Mouse (Mus musculus) layer of hippocampus, postnatal 25 days (tissue): ENCODE data around the gene Tshr. TPM values are rescaled to one million over a fixed set of nuclear protein-coding genes. Genes with fewer than 3 reads are reported as not detected.
"Not testable (repeated sequence)": the region's sequence is repeated elsewhere in the genome, so short reads cannot be mapped to it uniquely, and the experiment has no call there.

Experiments used
- DNase-seq, 2 experiments: peaks; one replicate each; pipeline ENCODE4 v3.0.0; 2022; ENCODE audit warnings: mixed read lengths in 2 of 2, low spot score in 1 of 2; ENCODE audit errors: extremely low spot score in 1 of 2
- total RNA-seq, 2 experiments: library from RNA; stranded (reverse); gene quantifications; 2 replicates each; pipeline ENCODE4 v1.2.3; 2021

The Tshr gene
- total RNA-seq, 2 experiments from 2014 or later: 0.21 to 0.37 TPM

DNA sequence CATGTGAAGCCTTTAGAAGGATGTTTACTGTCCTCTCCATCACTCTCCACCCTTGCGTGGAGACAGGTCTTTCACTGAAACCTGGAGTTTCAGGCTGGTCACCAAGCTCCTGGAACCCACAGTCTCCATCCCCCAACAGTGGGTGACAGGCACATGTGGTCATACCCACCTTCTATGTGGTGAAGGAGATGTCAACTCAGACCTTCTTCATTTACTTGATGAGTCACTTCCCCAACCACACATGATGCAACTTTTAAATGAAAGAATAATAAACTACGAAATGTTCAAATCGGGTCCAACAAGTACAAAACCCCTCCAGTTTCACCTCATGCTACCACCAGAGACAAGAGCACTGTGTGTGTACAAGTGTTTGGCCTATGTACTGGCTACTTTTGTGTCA is 200.8 kb downstream of the Tshr start:
- no peak for DNase-seq

DNA sequence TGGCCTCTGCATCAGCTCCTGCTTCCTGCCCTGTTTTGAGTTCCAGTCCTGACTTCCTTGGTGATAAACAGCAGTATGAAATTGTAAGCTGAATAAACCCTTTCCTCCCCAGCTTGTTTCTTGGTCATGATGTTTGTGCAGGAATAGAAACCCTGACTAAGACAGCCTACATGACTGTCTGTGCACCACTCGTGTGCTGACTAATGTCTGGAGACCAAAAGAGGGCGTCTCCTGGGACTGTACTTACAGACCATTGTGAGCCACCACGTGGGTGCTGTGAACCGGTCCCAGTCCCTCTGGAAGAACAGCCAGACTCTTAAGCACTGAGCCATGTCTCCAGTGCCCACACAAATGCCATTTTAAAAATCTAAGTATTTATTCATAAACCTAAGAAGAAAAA is 201.5 kb downstream of the Tshr start:
- DNase-seq: not testable (repeated sequence)

DNA sequence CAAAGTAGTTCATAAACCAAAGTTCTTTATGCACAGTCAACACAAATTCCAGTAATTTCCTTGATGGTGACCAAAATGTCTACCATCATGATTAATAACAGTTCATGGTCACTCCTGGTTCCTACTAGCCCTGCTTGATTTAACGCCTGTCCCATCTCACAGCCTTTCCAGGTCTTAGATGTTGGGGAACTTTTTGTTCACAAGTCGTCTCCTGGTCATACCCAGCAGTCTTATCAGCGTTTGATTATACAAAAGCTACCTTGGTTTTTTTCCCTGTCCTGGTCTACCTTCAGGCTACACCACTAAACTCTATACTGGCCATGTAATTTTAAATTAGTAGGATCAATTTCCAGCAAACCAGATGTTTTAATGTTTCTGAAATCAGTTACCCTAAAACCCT is 202.7 kb downstream of the Tshr start:
- no peak for DNase-seq

DNA sequence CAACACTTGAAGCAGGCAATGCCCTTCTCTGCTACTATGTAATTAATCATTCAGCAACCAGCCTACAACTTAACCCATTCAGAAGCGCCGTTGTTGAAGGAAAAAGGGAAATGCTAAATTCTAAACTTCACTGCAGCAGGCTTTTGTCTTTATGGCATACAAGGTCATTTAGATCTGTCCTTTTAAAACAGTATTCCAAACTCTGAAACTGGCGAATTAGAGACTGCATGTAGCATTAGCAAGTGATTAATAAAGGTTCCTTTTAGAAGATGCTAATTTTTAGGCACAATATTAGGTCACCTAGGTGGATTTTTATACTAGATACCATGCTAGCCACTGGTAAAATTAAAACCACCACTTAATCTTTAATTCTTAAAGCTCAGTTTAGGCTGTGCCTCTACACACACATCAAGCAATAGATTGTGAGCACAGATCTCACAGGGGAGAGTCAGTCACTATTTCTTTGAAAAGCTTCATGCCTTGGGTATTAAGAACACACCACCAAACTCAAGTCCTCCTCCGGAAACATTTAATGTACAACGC is 203.2 kb downstream of the Tshr start:
- no peak for DNase-seq

DNA sequence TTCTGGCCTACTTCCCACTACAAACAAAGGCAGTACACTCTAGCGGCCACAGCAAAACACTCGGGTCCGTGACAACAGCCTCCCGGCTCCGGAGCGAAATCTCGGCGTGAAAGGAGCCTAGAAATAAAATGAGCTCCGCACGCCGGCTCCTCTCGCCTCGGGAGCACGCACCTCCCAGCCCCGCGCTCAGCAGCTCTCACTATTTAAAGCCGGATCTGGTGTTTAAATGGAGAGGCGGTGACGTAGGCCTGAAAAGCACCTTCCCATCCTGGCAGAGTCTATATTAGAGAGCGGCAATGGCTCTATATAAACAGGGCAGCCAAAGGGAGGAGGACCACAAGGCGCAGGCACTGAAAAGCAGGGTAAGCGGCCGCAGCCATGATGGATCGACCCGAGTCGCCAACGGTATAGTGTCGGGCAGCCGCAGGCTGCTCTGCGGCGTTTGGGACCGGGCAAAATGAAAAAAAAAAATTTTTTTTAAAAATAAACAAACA is 203.9 kb downstream of the Tshr start:
- DNase-seq: peak; percentile 80 to 82

DNA sequence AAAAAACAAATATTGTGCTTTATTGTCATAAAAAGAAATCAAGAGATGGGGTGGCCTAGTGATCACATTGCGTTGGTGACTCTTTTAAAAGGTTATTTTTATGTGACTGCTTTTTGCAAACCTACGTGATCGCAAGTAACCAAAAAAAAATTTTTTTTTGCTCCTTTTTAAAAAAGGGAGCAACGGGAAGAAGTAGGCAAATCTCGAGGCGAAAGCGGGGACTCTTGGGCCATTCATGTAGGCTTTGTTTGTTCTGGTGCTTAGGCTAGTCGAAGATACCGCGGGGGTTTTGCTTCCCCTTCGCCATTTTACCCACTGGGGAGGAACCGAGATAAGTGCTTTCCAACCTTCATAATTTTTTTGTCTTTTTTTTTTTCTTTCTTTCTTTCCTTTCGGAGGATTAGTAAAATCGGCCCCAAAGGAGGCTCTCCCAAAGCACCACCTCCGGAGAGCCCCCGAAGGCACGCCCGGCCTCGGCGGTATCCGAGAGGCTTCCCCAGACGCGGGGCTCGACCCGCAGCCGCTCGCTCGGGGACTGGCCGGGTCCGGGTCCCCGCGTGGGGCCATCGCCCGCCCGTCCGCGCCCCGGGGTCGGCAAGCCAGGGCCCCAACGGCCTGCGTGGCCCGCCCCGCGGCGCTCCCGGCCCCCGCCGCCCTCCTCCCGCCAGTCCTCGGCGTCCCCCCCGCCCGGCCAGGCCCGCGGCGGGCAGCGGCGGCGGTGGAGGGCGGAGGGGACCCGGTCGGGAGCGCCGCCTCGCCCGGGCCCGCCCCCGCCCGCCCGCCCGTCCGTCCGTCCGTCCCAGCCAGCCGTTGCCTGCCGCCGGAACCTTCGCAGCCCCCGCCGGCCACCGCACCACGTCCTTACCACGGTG is 204.5 kb downstream of the Tshr start:
- peak; percentile 37 to 58 for DNase-seq

DNA sequence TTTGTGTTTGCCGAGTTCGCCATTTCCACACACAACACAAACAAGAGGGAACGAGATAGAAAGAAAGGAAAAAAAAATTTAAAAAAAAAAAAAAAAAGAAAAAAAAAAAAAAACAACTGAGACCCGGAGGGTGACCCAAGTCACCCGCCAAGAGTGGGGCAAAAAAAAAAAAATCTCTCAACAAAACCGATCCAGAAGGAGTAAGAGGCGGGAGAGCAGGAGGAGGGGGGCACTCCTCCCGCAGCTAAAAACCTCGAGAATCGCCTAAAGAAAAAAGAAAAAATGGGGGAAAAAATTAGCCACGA is 205.1 kb downstream of the Tshr start:
- DNase-seq: no peak

DNA sequence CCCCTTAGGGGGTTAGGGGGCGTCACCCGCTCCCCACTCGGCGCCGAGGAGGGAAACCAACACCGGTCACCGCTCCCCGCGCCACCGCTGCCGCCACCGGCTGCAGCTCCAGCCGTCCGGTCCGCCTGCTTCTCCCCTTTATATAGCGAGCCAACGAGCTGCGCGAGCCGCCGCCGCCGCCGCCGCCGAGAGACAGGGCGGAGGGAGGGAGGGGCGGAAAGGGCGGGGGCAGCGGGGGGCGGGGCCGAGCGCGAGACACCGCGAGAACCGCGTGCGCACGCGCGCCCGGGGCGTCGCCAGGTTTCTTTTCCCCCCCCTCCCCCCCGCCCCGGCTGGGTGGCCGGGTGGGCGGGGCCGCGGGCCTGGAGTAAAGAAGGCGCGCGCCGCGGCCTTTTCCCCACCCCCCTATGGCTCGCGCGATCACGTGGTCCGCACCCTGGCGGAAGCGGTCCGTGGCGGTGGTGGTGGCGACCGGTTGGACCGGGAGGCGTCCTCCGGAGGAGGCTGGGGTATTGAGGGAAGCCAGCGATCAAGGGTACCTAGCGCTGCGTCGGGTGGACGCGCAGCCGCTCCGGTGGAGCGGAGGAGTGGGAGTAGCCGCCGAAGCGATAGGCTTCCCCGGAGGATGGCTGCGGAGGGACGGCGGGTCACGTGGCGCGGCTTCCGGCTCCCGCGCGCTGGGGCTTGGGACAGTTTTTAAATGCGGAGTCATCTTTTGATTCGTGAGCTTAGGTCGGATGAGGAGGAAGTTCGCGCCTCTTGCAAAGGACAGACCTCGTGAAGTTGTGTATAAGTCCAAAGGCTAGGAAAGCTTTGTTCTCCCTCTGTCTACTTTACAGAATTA is 205.7 kb downstream of the Tshr start, which contains the start of gene Gtf2a1:
Gene Gtf2a1, minus strand, starts transcription at position 641 of the 844 bp plus-strand sequence.
- peak; percentile 87 to 92 for DNase-seq

DNA sequence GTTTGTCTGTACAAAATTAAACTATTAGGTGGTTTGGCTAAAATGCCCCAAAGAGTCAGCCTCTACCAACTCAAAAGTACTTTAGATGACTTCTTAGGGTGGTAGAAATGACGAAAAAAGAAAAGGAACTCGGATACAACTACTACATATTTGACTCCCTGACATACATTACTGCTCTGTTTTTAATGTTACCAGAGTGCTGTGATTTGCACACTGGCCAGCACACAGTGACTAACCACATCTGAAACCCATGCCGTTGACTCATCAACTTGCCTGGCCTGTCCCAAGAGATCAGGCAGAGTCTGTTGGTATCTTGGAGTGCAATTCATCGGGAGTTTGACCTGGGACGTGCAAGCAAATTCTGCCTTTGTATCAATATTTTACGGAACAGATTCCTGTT is 206.4 kb downstream of the Tshr start:
- no peak for DNase-seq

DNA sequence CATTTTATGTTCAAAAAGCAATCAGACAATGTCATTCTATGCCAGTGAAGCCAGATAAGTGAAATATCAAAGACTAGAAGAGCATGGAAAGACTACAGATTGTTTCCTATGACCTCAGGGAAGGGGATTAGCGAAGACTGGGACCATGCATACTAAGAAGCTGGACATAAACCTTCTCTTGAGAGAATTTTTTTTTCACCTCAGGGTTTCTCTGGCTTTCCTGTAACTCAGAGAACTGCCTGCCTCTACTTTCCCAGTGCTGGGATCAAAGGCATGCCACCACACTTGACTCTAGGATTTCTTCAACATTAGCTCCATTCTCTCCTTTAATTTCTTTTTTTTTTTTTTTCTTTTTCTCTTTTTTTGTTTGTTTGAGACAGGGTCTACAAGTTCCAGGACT is 206.8 kb downstream of the Tshr start:
- DNase-seq: no peak

DNA sequence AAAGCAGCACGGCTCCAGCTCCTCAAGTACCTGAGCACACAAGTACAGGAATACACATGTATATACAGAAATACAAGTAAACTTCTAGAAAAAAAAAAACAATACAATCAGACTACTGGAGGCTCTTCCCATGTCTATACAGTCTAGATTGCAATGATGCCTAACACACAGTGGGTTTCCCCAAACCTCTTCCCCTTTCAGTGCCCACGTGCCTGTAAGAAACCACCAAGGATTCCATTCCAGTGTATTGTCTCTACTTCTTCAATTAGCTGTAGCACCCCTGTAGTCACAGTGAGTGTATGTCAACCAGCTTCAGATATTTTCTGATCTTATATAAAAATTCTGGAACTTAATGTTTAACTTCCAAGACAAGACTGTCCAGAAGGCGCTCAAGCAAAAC is 207.8 kb downstream of the Tshr start:
- no peak for DNase-seq

Other genes starting within 250 kb of the Tshr start
- 1 to 10 TPM; 4.4 to 4.8 TPM for gene Cep128, start 154 bp upstream of the Tshr start, total RNA-seq
- 10 to 100 TPM; 49.7 to 54.0 TPM for gene Gtf2a1, start 205.9 kb downstream of the Tshr start, total RNA-seq